Mouse (Mus musculus) testis, adult 2 months (tissue): Measurements from ENCODE around the gene Itpr2.

Experiments used
- CTCF ChIP-seq: fragments of 200-500 bp; IDR thresholded peaks from 2 replicates; pipeline ENCODE4 v1.5.1; 2012; ENCODE audit warnings: low read depth, mild to moderate bottlenecking, inconsistent platforms, low read length, moderate library complexity; ENCODE audit not compliant: control insufficient read depth, insufficient read depth, insufficient replicate concordance
- POLR2A ChIP-seq: fragments of 200-500 bp; IDR thresholded peaks from 2 replicates; pipeline ENCODE4 v1.6.1; 2012; ENCODE audit warnings: low read depth, mild to moderate bottlenecking, inconsistent platforms, low read length, moderate library complexity; ENCODE audit not compliant: control insufficient read depth

DNA sequence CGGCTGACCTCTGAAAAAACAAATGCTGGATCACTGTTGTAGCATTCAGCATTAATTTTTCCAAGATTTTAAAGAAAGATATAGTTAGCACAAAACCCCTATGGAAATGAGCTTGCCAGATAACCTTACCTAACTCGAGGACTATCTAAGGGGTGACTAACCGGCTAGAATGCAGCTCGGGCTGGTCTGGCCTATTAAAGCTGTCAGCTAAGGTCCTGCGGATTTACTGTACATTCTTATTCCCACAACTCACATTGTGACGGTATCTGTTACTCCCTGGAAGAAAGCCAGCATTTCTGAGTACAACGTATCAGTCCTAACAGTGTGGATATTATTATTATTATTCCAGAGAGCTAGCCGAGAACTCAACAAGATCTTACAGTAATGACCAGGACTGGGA lies 368.1 kb downstream of the Itpr2 start:
- TF ChIP-seq CTCF (no peak), POLR2A (no peak)
